Mouse (Mus musculus): ENCODE results near the gene Rbms3. TPM values are rescaled to one million over a fixed set of nuclear protein-coding genes. Genes with fewer than 3 reads are reported as not detected.

Rbms3 gene
- polyA plus RNA-seq, 1 experiment from 2014 or later: 38.4 TPM

GRCm38 (mm10) chr9:116923151-116923550 lies 706.6 kb downstream of the Rbms3 start:
- no peak overlapping the region for H3K4me3 ChIP-seq (ENCODE audit: low read depth, low read length)
- ATAC-seq (ENCODE audit: low FRiP score) (no peak), DNase-seq (ENCODE audit: low spot score) (no peak)
- no peak overlapping the region for H3K27ac ChIP-seq (ENCODE audit: low read depth, low read length)
- H3K9ac ChIP-seq (ENCODE audit: low read depth, low read length): no peak overlapping the region
- no peaks in the 10 kb centered on the region; the same call in none of the 2 replicates for H3K4me1 ChIP-seq (replicated peaks; ENCODE audit: control insufficient read depth, insufficient read depth, low read length)
- no peaks in the 10 kb centered on the region for H3K9me3 ChIP-seq (ENCODE audit: control insufficient read depth, low read length)
- H3K4me2 ChIP-seq (replicated peaks; ENCODE audit: low read depth, low read length): no peak overlapping the region
- 83% methylated on average over 8 of the region's 8 CpGs for WGBS
- no peaks in the 10 kb centered on the region for H3K36me3 ChIP-seq (ENCODE audit: control insufficient read depth, insufficient read depth, low read length)
- peaks cover 25% of the 10 kb centered on the region for H3K27me3 ChIP-seq (ENCODE audit: control insufficient read depth, insufficient read depth, low read length)

- Histone ChIP-seq H3K27me3 (ENCODE audit: control insufficient read depth, insufficient read depth, low read length) (peaks cover 31% of the 10 kb centered on the region), H3K9me3 (ENCODE audit: control insufficient read depth, low read length) (no peaks in the 10 kb centered on the region), H3K4me2 (replicated peaks; ENCODE audit: low read depth, low read length) (no peak overlapping the region), H3K4me1 (replicated peaks; ENCODE audit: control insufficient read depth, insufficient read depth, low read length) (no peaks in the 10 kb centered on the region; the same call in none of the 2 replicates), H3K9ac (ENCODE audit: low read depth, low read length) (no peak overlapping the region), H3K36me3 (ENCODE audit: control insufficient read depth, insufficient read depth, low read length) (no peaks in the 10 kb centered on the region), H3K4me3 (ENCODE audit: low read depth, low read length) (no peak overlapping the region), H3K27ac (ENCODE audit: low read depth, low read length) (no peak overlapping the region)
- DNase-seq (ENCODE audit: low spot score) (no peak), ATAC-seq (ENCODE audit: low FRiP score) (no peak)
- 79% methylated on average over 3 of the region's 3 CpGs for WGBS
Observed at GRCm38 (mm10) chr9:116922561-116922960, 707.2 kb downstream of the Rbms3 start.

GRCm38 (mm10) chr9:116919441-116920019 lies 710.2 kb downstream of the Rbms3 start:
- no peaks in the 10 kb centered on the region; the same call in none of the 2 replicates for H3K4me1 ChIP-seq (replicated peaks; ENCODE audit: control insufficient read depth, insufficient read depth, low read length)
- no peak overlapping the region for H3K27ac ChIP-seq (ENCODE audit: low read depth, low read length)
- H3K27me3 ChIP-seq (ENCODE audit: control insufficient read depth, insufficient read depth, low read length): peaks cover 52% of the 10 kb centered on the region
- H3K4me2 ChIP-seq (replicated peaks; ENCODE audit: low read depth, low read length): no peak overlapping the region
- DNase-seq (ENCODE audit: low spot score) (peak; percentile 55), ATAC-seq (ENCODE audit: low FRiP score) (peak; percentile 91)
- H3K9ac ChIP-seq (ENCODE audit: low read depth, low read length): no peak overlapping the region
- H3K9me3 ChIP-seq (ENCODE audit: control insufficient read depth, low read length): no peaks in the 10 kb centered on the region
- H3K36me3 ChIP-seq (ENCODE audit: control insufficient read depth, insufficient read depth, low read length): no peaks in the 10 kb centered on the region
- 20% methylated on average over 12 of the region's 12 CpGs for WGBS
- H3K4me3 ChIP-seq (ENCODE audit: low read depth, low read length): no peak overlapping the region

GRCm38 (mm10) chr9:116912493-116912847 lies 717.2 kb downstream of the Rbms3 start:
- H3K4me2 ChIP-seq (replicated peaks; ENCODE audit: low read depth, low read length): no peak overlapping the region
- no peak overlapping the region for H3K27ac ChIP-seq (ENCODE audit: low read depth, low read length)
- peaks cover 25% of the 10 kb centered on the region for H3K27me3 ChIP-seq (ENCODE audit: control insufficient read depth, insufficient read depth, low read length)
- no peak for DNase-seq (ENCODE audit: low spot score)
- no peak for ATAC-seq (ENCODE audit: low FRiP score)
- no peaks in the 10 kb centered on the region for H3K9me3 ChIP-seq (ENCODE audit: control insufficient read depth, low read length)
- no peaks in the 10 kb centered on the region for H3K4me1 ChIP-seq (replicated peaks; ENCODE audit: control insufficient read depth, insufficient read depth, low read length)
- no peaks in the 10 kb centered on the region for H3K36me3 ChIP-seq (ENCODE audit: control insufficient read depth, insufficient read depth, low read length)
- no peak overlapping the region for H3K9ac ChIP-seq (ENCODE audit: low read depth, low read length)
- no peak overlapping the region for H3K4me3 ChIP-seq (ENCODE audit: low read depth, low read length)
- 30% methylated on average over 3 of the region's 3 CpGs for WGBS

- Histone ChIP-seq H3K4me1 (replicated peaks; ENCODE audit: control insufficient read depth, insufficient read depth, low read length) (no peaks in the 10 kb centered on the region), H3K4me3 (ENCODE audit: low read depth, low read length) (no peak overlapping the region), H3K27ac (ENCODE audit: low read depth, low read length) (no peak overlapping the region), H3K4me2 (replicated peaks; ENCODE audit: low read depth, low read length) (no peak overlapping the region), H3K36me3 (ENCODE audit: control insufficient read depth, insufficient read depth, low read length) (no peaks in the 10 kb centered on the region), H3K9ac (ENCODE audit: low read depth, low read length) (no peak overlapping the region), H3K27me3 (ENCODE audit: control insufficient read depth, insufficient read depth, low read length) (peaks cover 23% of the 10 kb centered on the region), H3K9me3 (ENCODE audit: control insufficient read depth, low read length) (no peaks in the 10 kb centered on the region)
- WGBS: 34% methylated on average over 2 of the region's 2 CpGs
- DNase-seq (ENCODE audit: low spot score) (no peak), ATAC-seq (ENCODE audit: low FRiP score) (no peak)
Observed at GRCm38 (mm10) chr9:116911781-116912492, 717.8 kb downstream of the Rbms3 start.

- Histone ChIP-seq H3K36me3 (ENCODE audit: control insufficient read depth, insufficient read depth, low read length) (no peaks in the 10 kb centered on the region), H3K4me3 (ENCODE audit: low read depth, low read length) (no peak overlapping the region), H3K27ac (ENCODE audit: low read depth, low read length) (no peak overlapping the region), H3K9ac (ENCODE audit: low read depth, low read length) (no peak overlapping the region), H3K4me2 (replicated peaks; ENCODE audit: low read depth, low read length) (no peak overlapping the region), H3K27me3 (ENCODE audit: control insufficient read depth, insufficient read depth, low read length) (peaks cover 4% of the 10 kb centered on the region; the same call in 1 of the 2 replicates), H3K9me3 (ENCODE audit: control insufficient read depth, low read length) (no peaks in the 10 kb centered on the region), H3K4me1 (replicated peaks; ENCODE audit: control insufficient read depth, insufficient read depth, low read length) (no peaks in the 10 kb centered on the region)
- ATAC-seq (ENCODE audit: low FRiP score) (no peak), DNase-seq (ENCODE audit: low spot score) (no peak)
- 73% methylated on average over 4 of the region's 4 CpGs for WGBS
Observed at GRCm38 (mm10) chr9:116909511-116909910, 720.2 kb downstream of the Rbms3 start.

- Histone ChIP-seq H3K4me1 (replicated peaks; ENCODE audit: control insufficient read depth, insufficient read depth, low read length) (no peaks in the 10 kb centered on the region), H3K36me3 (ENCODE audit: control insufficient read depth, insufficient read depth, low read length) (no peaks in the 10 kb centered on the region), H3K4me3 (ENCODE audit: low read depth, low read length) (no peak overlapping the region), H3K9me3 (ENCODE audit: control insufficient read depth, low read length) (no peaks in the 10 kb centered on the region), H3K27me3 (ENCODE audit: control insufficient read depth, insufficient read depth, low read length) (no peaks in the 10 kb centered on the region), H3K4me2 (replicated peaks; ENCODE audit: low read depth, low read length) (no peak overlapping the region), H3K27ac (ENCODE audit: low read depth, low read length) (no peak overlapping the region), H3K9ac (ENCODE audit: low read depth, low read length) (no peak overlapping the region)
- ATAC-seq (ENCODE audit: low FRiP score) (no peak), DNase-seq (ENCODE audit: low spot score) (no peak)
- WGBS: 51% methylated on average over 4 of the region's 4 CpGs
Observed at GRCm38 (mm10) chr9:116906955-116907354, 722.8 kb downstream of the Rbms3 start.

GRCm38 (mm10) chr9:116905646-116906045 lies 724.1 kb downstream of the Rbms3 start:
- Histone ChIP-seq H3K9me3 (ENCODE audit: control insufficient read depth, low read length) (no peaks in the 10 kb centered on the region), H3K4me3 (ENCODE audit: low read depth, low read length) (no peak overlapping the region), H3K9ac (ENCODE audit: low read depth, low read length) (no peak overlapping the region), H3K4me2 (replicated peaks; ENCODE audit: low read depth, low read length) (no peak overlapping the region), H3K27ac (ENCODE audit: low read depth, low read length) (no peak overlapping the region), H3K27me3 (ENCODE audit: control insufficient read depth, insufficient read depth, low read length) (no peaks in the 10 kb centered on the region), H3K36me3 (ENCODE audit: control insufficient read depth, insufficient read depth, low read length) (no peaks in the 10 kb centered on the region), H3K4me1 (replicated peaks; ENCODE audit: control insufficient read depth, insufficient read depth, low read length) (no peaks in the 10 kb centered on the region)
- WGBS: 93% methylated on average over 2 of the region's 2 CpGs
- DNase-seq (ENCODE audit: low spot score): no peak
- no peak for ATAC-seq (ENCODE audit: low FRiP score)
